ENCODE assay signal across 8 mouse cellular contexts in the genomic region with DNA sequence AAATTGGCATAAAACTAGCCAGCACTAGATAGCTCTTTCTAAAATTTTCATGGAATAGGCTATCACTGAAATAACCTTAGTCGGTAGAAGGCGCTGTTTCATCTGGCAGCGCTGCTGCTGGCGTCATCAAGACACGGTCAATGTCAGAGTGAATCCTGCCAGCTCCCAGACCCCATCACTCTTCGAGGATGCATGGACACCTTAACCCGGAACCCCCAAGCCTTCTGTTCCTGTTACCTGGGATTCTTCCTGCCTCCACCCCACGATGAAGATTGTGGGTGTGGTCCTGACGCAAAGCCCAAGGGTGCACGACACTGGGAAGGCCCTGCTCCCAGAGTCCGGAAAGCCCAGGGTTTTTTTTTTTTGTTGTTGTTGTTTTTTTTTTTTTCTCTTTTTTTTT. TPM values are rescaled to one million over a fixed set of nuclear protein-coding genes. Genes with fewer than 3 reads are reported as not detected.
A peak's percentile ranks its signal among the peaks of the same experiment; 100 is the strongest.
DNase-seq lines count a peak whose midpoint lies in the region; ATAC-seq and TF ChIP-seq lines count a peak whose summit lies in the region.

No protein-coding gene starts in this region.

- peak overlapping the region; percentile 77 for H3K4me2 ChIP-seq in heart, embryonic 16.5 days (ENCODE audit: low read depth, low read length)
- peak overlapping the region; percentile 100 for H3K4me2 ChIP-seq in liver, embryonic 15.5 days
- peak overlapping the region; percentile 47 for H3K4me2 ChIP-seq in neural tube, embryonic 11.5 days (ENCODE audit: low read depth)

- H3K9me3 ChIP-seq in E14TG2a.4 (ENCODE audit: low read length), result no peaks in the 10 kb centered on the region
- 0 out of 2 replicates have a peak, but pooled peaks cover 4% of the 10 kb centered on the region for H3K9me3 ChIP-seq in forebrain, embryonic 10.5 days
- H3K9me3 ChIP-seq in heart, embryonic 16.5 days (replicated peaks; ENCODE audit: control insufficient read depth, low read length), result no peaks in the 10 kb centered on the region
- H3K9me3 ChIP-seq in liver, embryonic 15.5 days (replicated peaks), result no peaks in the 10 kb centered on the region
- H3K9me3 ChIP-seq in neural tube, embryonic 11.5 days (ENCODE audit: control insufficient read depth, low read length), result no peaks in the 10 kb centered on the region

- no peak overlapping the region; the same call in 1 of the 2 replicates for H3K9ac ChIP-seq in heart, embryonic 16.5 days (ENCODE audit: low read length)
- peak overlapping the region; percentile 48 for H3K9ac ChIP-seq in liver, embryonic 15.5 days
- H3K9ac ChIP-seq in neural tube, embryonic 11.5 days (ENCODE audit: low read length), result no peak overlapping the region

- TF ChIP-seq CTCF in E14TG2a.4 (conservative IDR thresholded peaks at IDR 0.05; ENCODE audit: low read length), result peak; percentile 71

- peaks cover 41% of the 10 kb centered on the region for H3K4me1 ChIP-seq in E14TG2a.4 (replicated peaks; ENCODE audit: low read depth, low read length)
- H3K4me1 ChIP-seq in forebrain, embryonic 10.5 days, result peaks cover 15% of the 10 kb centered on the region
- peaks cover 6% of the 10 kb centered on the region for H3K4me1 ChIP-seq in heart, embryonic 16.5 days (ENCODE audit: control insufficient read depth, insufficient read depth, low read length)
- peaks cover 51% of the 10 kb centered on the region for H3K4me1 ChIP-seq in liver, embryonic 15.5 days (replicated peaks)
- 0 out of 2 replicates have a peak, but pooled peaks cover 4% of the 10 kb centered on the region for H3K4me1 ChIP-seq in neural tube, embryonic 11.5 days (ENCODE audit: control insufficient read depth, insufficient read depth, low read length)

- H3K27me3 ChIP-seq in E14TG2a.4 (ENCODE audit: insufficient read depth, low read length), result peaks cover 11% of the 10 kb centered on the region
- H3K27me3 ChIP-seq in forebrain, embryonic 10.5 days (ENCODE audit: poor library complexity, severe bottlenecking), result peaks cover 50% of the 10 kb centered on the region
- no peaks in the 10 kb centered on the region for H3K27me3 ChIP-seq in heart, embryonic 16.5 days (ENCODE audit: control insufficient read depth, insufficient read depth, low read length)
- H3K27me3 ChIP-seq in liver, embryonic 15.5 days, result no peaks in the 10 kb centered on the region
- H3K27me3 ChIP-seq in neural tube, embryonic 11.5 days (ENCODE audit: control insufficient read depth, insufficient read depth, low read length), result peaks cover 11% of the 10 kb centered on the region

- ATAC-seq in heart, embryonic 16.5 days (replicated peaks; ENCODE audit: extremely low read depth, insufficient read depth, low FRiP score), result peak; percentile 8
- peak; percentile 12; the same call in 1 of the 2 replicates for ATAC-seq in liver, embryonic 15.5 days (ENCODE audit: insufficient read depth)
- ATAC-seq in neural tube, embryonic 11.5 days (ENCODE audit: insufficient read depth, low FRiP score, low TSS enrichment), result peak; percentile 24

- peak; percentile 72 for DNase-seq in c-Kit-positive CD71-negative TER-119-negative erythroid progenitor cells, embryonic 14.5 days (ENCODE audit: low read depth)
- DNase-seq in forebrain, embryonic 10.5 days (ENCODE audit: extremely low spot score, low spot score), result peak; percentile 58
- DNase-seq in kidney, postnatal 36 days, result peak; percentile 72 to 80
- DNase-seq in neural tube, embryonic 11.5 days (ENCODE audit: low spot score), result peak; percentile 69
- DNase-seq in telencephalon, adult 2 months (ENCODE audit: low read depth, low spot score), result peak; percentile 80

- no peak overlapping the region for H3K27ac ChIP-seq in forebrain, embryonic 10.5 days
- peak overlapping the region; percentile 80 for H3K27ac ChIP-seq in heart, embryonic 16.5 days (ENCODE audit: low read length)
- H3K27ac ChIP-seq in liver, embryonic 15.5 days (replicated peaks), result peak overlapping the region; percentile 94
- no peak overlapping the region for H3K27ac ChIP-seq in neural tube, embryonic 11.5 days (ENCODE audit: low read depth, low read length)

- peaks cover 6% of the 10 kb centered on the region; the same call in 1 of the 2 replicates for H3K36me3 ChIP-seq in E14TG2a.4 (ENCODE audit: insufficient read depth, low read length)
- no peaks in the 10 kb centered on the region for H3K36me3 ChIP-seq in forebrain, embryonic 10.5 days (replicated peaks)
- no peaks in the 10 kb centered on the region for H3K36me3 ChIP-seq in heart, embryonic 16.5 days (ENCODE audit: control insufficient read depth, insufficient read depth)
- H3K36me3 ChIP-seq in liver, embryonic 15.5 days (replicated peaks), result no peaks in the 10 kb centered on the region
- H3K36me3 ChIP-seq in neural tube, embryonic 11.5 days (ENCODE audit: control insufficient read depth, insufficient read depth, low read length), result no peaks in the 10 kb centered on the region

- under 1% methylated on average over 11 of the region's 11 CpGs for WGBS in forebrain, embryonic 10.5 days
- under 1% methylated on average over 11 of the region's 11 CpGs for whole genome bisulfite sequencing in heart, embryonic 16.5 days
- WGBS in liver, embryonic 15.5 days (ENCODE audit: insufficient replicate concordance), result 0% methylated on average over 11 of the region's 11 CpGs
- WGBS in neural tube, embryonic 11.5 days, result under 1% methylated on average over 11 of the region's 11 CpGs

- H3K4me3 ChIP-seq in E14TG2a.4 (replicated peaks; ENCODE audit: low read length), result peak overlapping the region; percentile 78
- peak overlapping the region; percentile 74 for H3K4me3 ChIP-seq in forebrain, embryonic 10.5 days
- peak overlapping the region; percentile 78 for H3K4me3 ChIP-seq in heart, embryonic 16.5 days (ENCODE audit: low read length)
- H3K4me3 ChIP-seq in liver, embryonic 15.5 days (replicated peaks), result peak overlapping the region; percentile 92
- peak overlapping the region; percentile 65 for H3K4me3 ChIP-seq in neural tube, embryonic 11.5 days (ENCODE audit: low read depth, low read length)

RNA-seq across cellular contexts. Expression of a gene that starts 0.8 kb away (rescaled TPM):
- polyA plus RNA-seq in forebrain, embryonic 10.5 days (2016; fragmentation: Nextera tagmentation; extraction: Ambion mirVana), result 5.5 and 6.5 TPM in 2 replicates
- polyA plus RNA-seq in heart, embryonic 16.5 days (2015; fragmentation: Nextera tagmentation; extraction: Ambion mirVana), result 8.4 and 10.3 TPM in 2 replicates
- polyA plus RNA-seq in liver, embryonic 15.5 days (2015; fragmentation: Nextera tagmentation; extraction: Ambion mirVana), result 12.2 and 15.8 TPM in 2 replicates
- polyA plus RNA-seq in neural tube, embryonic 11.5 days (2014; fragmentation: Nextera tagmentation; extraction: Ambion mirVana), result 16.5 and 24.4 TPM in 2 replicates

RNA-seq across cellular contexts. Expression of a gene that starts 27.9 kb away (rescaled TPM):
- polyA plus RNA-seq in forebrain, embryonic 10.5 days (2016; fragmentation: Nextera tagmentation; extraction: Ambion mirVana), result 0.62 and 0.92 TPM in 2 replicates
- polyA plus RNA-seq in heart, embryonic 16.5 days (2015; fragmentation: Nextera tagmentation; extraction: Ambion mirVana), result 0.98 and 1.0 TPM in 2 replicates
- 0.38 and 0.48 TPM in 2 replicates for polyA plus RNA-seq in liver, embryonic 15.5 days (2015; fragmentation: Nextera tagmentation; extraction: Ambion mirVana)
- polyA plus RNA-seq in neural tube, embryonic 11.5 days (2014; fragmentation: Nextera tagmentation; extraction: Ambion mirVana), result 0.69 and 1.7 TPM in 2 replicates

Comparison
In these comparisons a context has a peak if more than half of its experiments do, and no peak if none do; other contexts are left out.
1. H3K27ac ChIP-seq: peak in heart, embryonic 16.5 days (single experiment) and liver, embryonic 15.5 days (single experiment); none in forebrain, embryonic 10.5 days (single experiment) and neural tube, embryonic 11.5 days (single experiment).
2. H3K4me2 ChIP-seq: peak in every context shown above with its lines; median percentile 100 in liver, embryonic 15.5 days; 77 in heart, embryonic 16.5 days; 47 in neural tube, embryonic 11.5 days.
3. Peak in every context shown above with its lines, with median percentiles within 50 percentile points of each other: H3K4me3 ChIP-seq, DNase-seq and ATAC-seq.